Mouse (Mus musculus) neural tube, embryonic 12.5 days (tissue): ENCODE results near the gene Rnf150. TPM values are rescaled to one million over a fixed set of nuclear protein-coding genes. Genes with fewer than 3 reads are reported as not detected.

ENCODE experiments used
- ATAC-seq: fragments of 200-750 bp; cut with Nextera tagmentation; 2 replicates; pipeline ENCODE4 v1.8.0; 2017; ENCODE audit warnings: low read depth, mild to moderate bottlenecking, moderate TSS enrichment, moderate library complexity; ENCODE audit not compliant: low FRiP score
- H3K27ac ChIP-seq: fragments of 300-500 bp; sonication (generic); 2 replicates; pipeline ENCODE4 v1.5.1; 2016
- H3K27me3 ChIP-seq: fragments of 300-500 bp; sonication (generic); replicated peaks from 2 replicates; pipeline ENCODE4 v1.6.1; 2016; ENCODE audit warnings: mild to moderate bottlenecking
- H3K36me3 ChIP-seq: fragments of 300-500 bp; sonication (generic); 2 replicates; pipeline ENCODE4 v1.6.1; 2016; ENCODE audit warnings: mild to moderate bottlenecking
- H3K4me1 ChIP-seq: fragments of 300-500 bp; sonication (generic); 2 replicates; pipeline ENCODE4 v1.6.1; 2016
- H3K4me2 ChIP-seq: fragments of 300-500 bp; sonication (generic); replicated peaks from 2 replicates; pipeline ENCODE4 v1.6.1; 2016; ENCODE audit warnings: mild to moderate bottlenecking
- H3K4me3 ChIP-seq: fragments of 300-500 bp; sonication (generic); 2 replicates; pipeline ENCODE4 v1.5.1; 2016
- H3K9ac ChIP-seq: fragments of 300-500 bp; sonication (generic); 2 replicates; pipeline ENCODE4 v1.6.1; 2016; ENCODE audit warnings: mild to moderate bottlenecking
- H3K9me3 ChIP-seq: fragments of 300-500 bp; sonication (generic); 2 replicates; pipeline ENCODE4 v1.6.1; 2016; ENCODE audit warnings: mild to moderate bottlenecking
- WGBS: fragments of 180-500 bp; shearing (Covaris S2); methylation state at CpG from one replicate; pipeline ENCODE4 v1.1.7; 2016; 5-methylcytosine and 5-hydroxymethylcytosine counted together
- polyA plus RNA-seq: library from polyadenylated mRNA; unstranded; fragments of >200 nt; fragmentation: Nextera tagmentation; extraction: Ambion mirVana; gene quantifications from 2 replicates; pipeline ENCODE4 v1.2.1, GENCODE M21; 2016

The Rnf150 gene
- polyA plus RNA-seq = 2.5 and 2.8 TPM in 2 replicates

DNA sequence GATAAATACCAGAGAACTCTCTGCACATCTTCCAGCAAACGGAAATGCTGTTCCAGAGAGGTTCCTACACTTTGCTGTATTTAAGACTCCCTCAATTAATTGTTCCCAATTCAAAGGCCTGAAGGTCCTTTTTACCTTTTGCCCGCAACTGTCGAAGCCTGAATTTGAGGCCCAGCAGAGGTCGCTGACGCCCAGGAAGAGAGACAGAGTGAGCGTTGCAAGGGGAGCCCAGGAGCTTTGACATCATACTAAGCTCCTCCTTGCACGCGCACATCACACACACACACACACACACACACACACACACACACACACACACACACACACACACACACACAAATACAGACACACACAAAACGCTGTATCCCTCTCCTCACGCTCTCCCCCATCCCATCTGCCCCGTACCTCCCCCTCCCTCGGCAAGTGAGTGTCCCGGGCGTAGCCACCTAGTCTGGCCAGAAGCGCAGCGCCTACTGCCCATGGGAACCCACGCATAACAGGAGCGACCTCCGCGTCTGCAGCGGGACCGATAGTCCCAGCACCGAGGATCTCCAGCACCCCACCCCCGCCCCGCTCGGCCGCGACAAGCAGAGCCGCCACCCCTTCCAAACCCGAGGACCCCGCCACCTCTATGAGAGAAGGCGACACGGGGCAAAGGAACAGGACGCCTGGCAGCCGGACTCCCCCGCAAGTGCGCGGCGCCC lies at the start of gene Rnf150:
Gene Rnf150, plus strand, starts transcription at position 316 of the 704 bp plus-strand sequence.
- peak within 1 kb of the TSS; percentile 82 for H3K4me2 ChIP-seq
- H3K36me3 ChIP-seq = no peaks in the 10 kb centered on the region
- no peak within 1 kb of the TSS for H3K27ac ChIP-seq

DNA sequence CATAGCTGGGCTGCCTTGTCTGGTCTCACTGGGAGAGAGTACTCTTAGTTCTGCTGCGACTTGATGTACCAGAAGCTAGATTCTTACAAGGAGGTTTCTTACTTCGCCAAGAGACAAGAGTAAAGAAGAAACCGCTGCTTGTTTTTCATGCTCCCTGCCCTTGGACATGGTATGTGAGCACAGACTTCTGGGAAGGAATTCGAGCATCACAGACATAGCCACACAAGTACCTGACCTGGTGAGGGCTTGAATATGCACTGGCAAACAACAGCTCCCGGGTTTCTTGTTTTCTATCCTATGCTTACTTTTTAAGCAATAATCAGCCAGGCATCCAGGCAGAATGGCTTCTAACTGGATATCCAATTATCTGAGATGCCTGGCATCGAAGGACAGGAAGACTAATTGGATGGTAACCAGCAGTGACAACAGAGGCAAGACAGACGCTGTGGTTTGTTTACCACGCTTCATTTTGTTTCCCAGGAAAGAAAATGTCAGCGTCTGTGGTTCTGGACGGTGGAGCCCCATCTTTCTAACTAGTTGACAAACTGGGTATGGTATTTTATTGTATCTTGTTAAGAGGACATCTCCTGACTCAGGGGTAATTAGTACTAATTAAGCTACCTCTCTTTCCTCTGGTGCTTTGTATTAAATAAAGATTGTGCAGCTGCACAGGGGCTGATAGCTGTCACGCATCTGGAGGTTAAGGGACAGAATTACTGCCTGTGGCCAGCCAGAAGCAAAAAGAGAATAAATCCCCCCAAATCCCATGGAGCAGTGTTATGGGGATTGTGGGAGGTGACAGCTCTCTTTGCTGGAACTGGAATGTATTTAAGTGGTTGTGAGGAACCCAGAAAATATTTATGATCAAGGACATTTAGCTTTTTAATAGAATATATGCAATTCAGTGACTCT lies 36.8 kb upstream of the Rnf150 start:
- 76% methylated on average over 11 of the region's 11 CpGs for WGBS
- Histone ChIP-seq H3K36me3 (no peaks in the 10 kb centered on the region), H3K4me3 (no peak overlapping the region), H3K4me1 (no peaks in the 10 kb centered on the region), H3K27ac (no peak overlapping the region), H3K4me2 (no peak overlapping the region), H3K27me3 (no peaks in the 10 kb centered on the region), H3K9me3 (no peaks in the 10 kb centered on the region), H3K9ac (no peak overlapping the region)
- ATAC-seq = no peak

More for the DNA sequence above, at the start of gene Rnf150:
- H3K4me1 ChIP-seq = peaks cover 14% of the 10 kb centered on the region
- H3K27me3 ChIP-seq = no peaks in the 10 kb centered on the region
- H3K9me3 ChIP-seq = no peaks in the 10 kb centered on the region
- H3K4me3 ChIP-seq = peak within 1 kb of the TSS; percentile 76
- H3K9ac ChIP-seq = peak within 1 kb of the TSS; percentile 84
- peak; percentile 88 for ATAC-seq
- under 1% methylated on average over 37 of the region's 39 CpGs for WGBS

DNA sequence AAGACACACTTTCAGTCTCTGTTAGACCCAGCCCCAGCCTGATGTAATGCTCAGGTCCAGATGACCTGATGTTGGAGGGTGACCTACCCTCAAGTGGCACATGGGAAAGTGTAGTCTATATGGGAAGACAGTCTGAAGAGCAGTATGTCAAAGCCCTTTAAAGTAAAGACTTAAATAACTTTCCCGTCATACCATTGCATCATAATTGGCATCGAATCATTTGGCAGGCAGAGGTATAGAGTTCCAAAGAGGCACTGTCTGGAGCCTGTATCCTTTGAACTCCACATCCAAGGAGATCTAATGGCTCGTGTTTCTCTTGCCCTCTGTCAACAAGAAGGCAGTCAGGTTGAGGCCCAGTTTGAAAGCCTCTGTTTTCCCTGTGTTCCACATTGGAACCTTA lies 22.7 kb upstream of the Rnf150 start:
- no peaks in the 10 kb centered on the region for H3K36me3 ChIP-seq
- H3K9ac ChIP-seq = no peak overlapping the region
- no peaks in the 10 kb centered on the region for H3K4me1 ChIP-seq
- H3K9me3 ChIP-seq = no peaks in the 10 kb centered on the region
- no peak for ATAC-seq
- no peak overlapping the region for H3K4me3 ChIP-seq
- 79% methylated on average over 3 of the region's 3 CpGs for WGBS
- no peak overlapping the region for H3K4me2 ChIP-seq
- no peaks in the 10 kb centered on the region for H3K27me3 ChIP-seq
- no peak overlapping the region for H3K27ac ChIP-seq

DNA sequence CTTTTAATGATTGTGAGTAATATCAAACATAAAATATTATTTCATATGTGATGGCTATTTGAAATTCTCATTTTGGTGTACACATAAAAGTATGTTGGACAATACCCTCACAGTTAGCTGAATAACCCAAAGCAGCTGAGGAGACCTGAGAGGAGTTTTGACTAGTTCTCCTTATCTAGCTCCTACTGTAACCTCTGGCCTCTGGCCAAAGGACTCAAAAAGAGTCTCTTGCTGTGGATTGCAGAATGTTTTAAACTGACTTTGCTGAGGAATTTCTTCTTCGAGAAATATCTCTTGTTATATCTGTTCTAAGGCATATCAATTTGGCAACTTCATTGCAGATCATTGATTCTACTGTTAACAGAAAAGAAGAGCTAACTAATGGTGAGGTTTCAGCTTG lies 22.2 kb upstream of the Rnf150 start:
- H3K27me3 ChIP-seq = no peaks in the 10 kb centered on the region
- H3K36me3 ChIP-seq = no peaks in the 10 kb centered on the region
- H3K4me2 ChIP-seq = no peak overlapping the region
- no peaks in the 10 kb centered on the region for H3K4me1 ChIP-seq
- H3K9ac ChIP-seq = no peak overlapping the region
- no peaks in the 10 kb centered on the region for H3K9me3 ChIP-seq
- no peak overlapping the region for H3K4me3 ChIP-seq
- ATAC-seq = no peak
- WGBS = 66% methylated on average over 1 of the region's 1 CpGs
- H3K27ac ChIP-seq = no peak overlapping the region

DNA sequence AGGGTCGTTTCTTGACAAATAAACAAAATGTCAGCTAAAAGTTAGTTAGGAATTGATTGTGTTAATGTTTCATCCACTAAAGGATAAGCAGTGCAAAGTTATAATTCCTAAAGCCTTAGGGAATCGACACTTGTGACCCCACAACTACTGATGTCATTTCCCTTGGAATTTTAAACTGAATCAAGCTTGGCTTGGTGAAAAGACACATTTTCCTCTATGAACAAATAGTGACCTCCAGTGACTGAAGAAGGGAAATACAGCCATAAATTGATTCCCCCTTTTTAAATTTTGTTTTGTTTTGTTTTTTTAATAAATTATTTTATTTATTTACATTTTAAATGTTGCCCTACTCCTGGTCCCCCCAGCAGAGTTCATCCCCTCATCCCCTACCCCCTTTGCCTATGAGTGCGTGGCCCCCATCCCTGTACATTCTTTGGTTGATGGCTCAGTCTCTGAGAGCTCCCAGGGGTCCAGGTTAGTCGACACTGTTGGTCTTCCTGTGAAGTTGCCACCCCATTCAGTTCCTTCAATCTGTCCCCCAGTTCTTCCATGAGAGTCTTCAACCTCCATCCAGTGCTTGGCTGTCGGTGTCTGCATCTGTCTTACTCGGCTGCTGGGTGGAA lies 21.5 kb upstream of the Rnf150 start:
- H3K36me3 ChIP-seq = no peaks in the 10 kb centered on the region
- no peak overlapping the region for H3K4me2 ChIP-seq
- no peak; the same call in 1 of the 2 replicates for ATAC-seq
- no peak overlapping the region for H3K4me3 ChIP-seq
- H3K27me3 ChIP-seq = no peaks in the 10 kb centered on the region
- H3K4me1 ChIP-seq = no peaks in the 10 kb centered on the region
- H3K27ac ChIP-seq = no peak overlapping the region
- H3K9ac ChIP-seq = no peak overlapping the region
- H3K9me3 ChIP-seq = no peaks in the 10 kb centered on the region
- WGBS = 58% methylated on average over 6 of the region's 6 CpGs

DNA sequence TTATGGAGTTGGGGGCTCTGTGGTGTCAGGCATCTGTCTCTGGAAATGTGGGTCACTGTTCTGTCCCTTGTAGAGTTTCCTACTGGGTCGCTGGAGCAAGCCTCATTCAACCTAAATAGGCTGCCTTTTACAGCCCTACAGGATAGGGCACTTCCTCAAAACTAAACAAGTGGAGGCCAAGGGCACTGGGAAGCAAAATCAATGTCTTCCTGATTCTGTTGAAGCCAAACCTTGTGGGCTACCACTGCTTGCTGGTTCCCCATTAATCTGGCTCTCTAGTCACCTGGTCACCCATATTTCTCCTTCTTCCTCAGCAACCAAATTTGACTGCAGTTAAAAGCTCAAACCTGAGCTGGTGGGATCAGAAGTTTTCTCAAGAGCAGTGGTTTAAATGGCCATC lies 19.5 kb upstream of the Rnf150 start:
- Histone ChIP-seq H3K27ac (no peak overlapping the region), H3K36me3 (no peaks in the 10 kb centered on the region), H3K4me2 (no peak overlapping the region), H3K4me1 (no peaks in the 10 kb centered on the region), H3K27me3 (no peaks in the 10 kb centered on the region), H3K9me3 (no peaks in the 10 kb centered on the region), H3K4me3 (no peak overlapping the region), H3K9ac (no peak overlapping the region)
- WGBS = 24% methylated on average over 1 of the region's 1 CpGs
- ATAC-seq = no peak

DNA sequence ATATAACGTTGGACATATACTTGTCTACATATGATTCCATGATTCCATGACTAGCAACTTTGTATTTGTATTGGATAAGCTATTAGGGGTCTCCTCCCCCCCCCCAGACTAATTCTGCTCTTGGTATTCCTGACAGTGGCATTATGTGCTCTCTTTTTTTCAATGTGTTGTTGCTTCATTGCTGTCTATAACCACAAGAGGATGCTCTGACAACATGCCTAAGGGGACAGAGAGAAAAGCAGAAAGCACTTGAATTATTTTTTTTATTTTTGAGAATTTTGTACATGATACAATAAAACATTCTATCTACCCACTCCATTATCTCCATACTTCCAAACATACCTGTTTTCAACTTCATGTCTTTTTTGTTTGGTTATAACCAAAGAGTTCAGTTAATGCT lies 18.7 kb upstream of the Rnf150 start:
- no peaks in the 10 kb centered on the region for H3K36me3 ChIP-seq
- no peaks in the 10 kb centered on the region for H3K27me3 ChIP-seq
- no peak for ATAC-seq
- no peak overlapping the region for H3K4me2 ChIP-seq
- no peaks in the 10 kb centered on the region for H3K4me1 ChIP-seq
- H3K27ac ChIP-seq = no peak overlapping the region
- H3K9me3 ChIP-seq = no peaks in the 10 kb centered on the region
- H3K9ac ChIP-seq = no peak overlapping the region
- H3K4me3 ChIP-seq = no peak overlapping the region
- WGBS = 31% methylated on average over 1 of the region's 1 CpGs

DNA sequence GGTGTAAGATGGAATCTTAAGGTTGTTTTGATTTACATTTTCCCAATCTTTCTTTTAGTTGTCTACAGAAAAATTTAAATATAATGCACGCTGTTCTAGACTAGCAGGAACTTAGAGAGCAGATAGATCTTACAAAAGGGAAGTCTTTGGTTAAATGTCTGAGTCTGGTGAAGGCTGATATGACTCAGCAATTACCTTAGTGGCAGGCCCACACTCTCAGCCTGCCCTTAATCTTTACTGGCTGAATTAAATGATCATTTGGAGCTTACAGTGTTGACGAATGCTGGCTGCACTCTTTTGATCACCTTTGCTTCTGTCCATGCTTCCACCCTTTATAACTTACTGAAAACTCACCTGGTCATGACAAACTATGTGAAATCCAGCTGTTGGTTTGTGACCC lies 17.1 kb upstream of the Rnf150 start:
- H3K9ac ChIP-seq = no peak overlapping the region
- ATAC-seq = no peak
- no peaks in the 10 kb centered on the region for H3K9me3 ChIP-seq
- H3K36me3 ChIP-seq = no peaks in the 10 kb centered on the region
- 90% methylated on average over 2 of the region's 2 CpGs for WGBS
- no peaks in the 10 kb centered on the region for H3K27me3 ChIP-seq
- H3K4me3 ChIP-seq = no peak overlapping the region
- H3K4me1 ChIP-seq = no peaks in the 10 kb centered on the region
- no peak overlapping the region for H3K4me2 ChIP-seq
- H3K27ac ChIP-seq = no peak overlapping the region

DNA sequence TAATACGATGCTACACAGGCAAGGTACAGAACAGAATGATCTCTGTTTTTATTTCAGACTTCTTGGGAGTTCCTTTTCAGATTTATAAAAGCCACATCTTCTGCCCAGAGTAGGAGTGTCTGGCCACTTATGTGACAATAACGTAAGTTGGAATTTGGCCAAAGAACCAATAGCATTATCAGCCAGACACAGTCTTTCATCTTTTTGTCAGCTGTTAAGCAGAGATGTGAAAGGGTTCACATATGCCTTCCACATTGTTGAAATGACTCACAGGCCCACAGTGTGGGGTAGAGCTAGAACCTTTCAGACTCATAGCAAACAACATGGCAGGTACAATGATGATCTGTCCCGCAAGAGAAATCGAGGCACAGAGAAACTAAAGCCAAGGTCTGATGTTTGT lies 16.4 kb upstream of the Rnf150 start:
- no peaks in the 10 kb centered on the region for H3K36me3 ChIP-seq
- ATAC-seq = no peak
- no peaks in the 10 kb centered on the region for H3K27me3 ChIP-seq
- no peaks in the 10 kb centered on the region for H3K9me3 ChIP-seq
- H3K4me2 ChIP-seq = no peak overlapping the region
- no peak overlapping the region for H3K9ac ChIP-seq
- H3K4me1 ChIP-seq = no peaks in the 10 kb centered on the region
- WGBS = 82% methylated on average over 4 of the region's 4 CpGs
- H3K4me3 ChIP-seq = no peak overlapping the region
- no peak overlapping the region for H3K27ac ChIP-seq

DNA sequence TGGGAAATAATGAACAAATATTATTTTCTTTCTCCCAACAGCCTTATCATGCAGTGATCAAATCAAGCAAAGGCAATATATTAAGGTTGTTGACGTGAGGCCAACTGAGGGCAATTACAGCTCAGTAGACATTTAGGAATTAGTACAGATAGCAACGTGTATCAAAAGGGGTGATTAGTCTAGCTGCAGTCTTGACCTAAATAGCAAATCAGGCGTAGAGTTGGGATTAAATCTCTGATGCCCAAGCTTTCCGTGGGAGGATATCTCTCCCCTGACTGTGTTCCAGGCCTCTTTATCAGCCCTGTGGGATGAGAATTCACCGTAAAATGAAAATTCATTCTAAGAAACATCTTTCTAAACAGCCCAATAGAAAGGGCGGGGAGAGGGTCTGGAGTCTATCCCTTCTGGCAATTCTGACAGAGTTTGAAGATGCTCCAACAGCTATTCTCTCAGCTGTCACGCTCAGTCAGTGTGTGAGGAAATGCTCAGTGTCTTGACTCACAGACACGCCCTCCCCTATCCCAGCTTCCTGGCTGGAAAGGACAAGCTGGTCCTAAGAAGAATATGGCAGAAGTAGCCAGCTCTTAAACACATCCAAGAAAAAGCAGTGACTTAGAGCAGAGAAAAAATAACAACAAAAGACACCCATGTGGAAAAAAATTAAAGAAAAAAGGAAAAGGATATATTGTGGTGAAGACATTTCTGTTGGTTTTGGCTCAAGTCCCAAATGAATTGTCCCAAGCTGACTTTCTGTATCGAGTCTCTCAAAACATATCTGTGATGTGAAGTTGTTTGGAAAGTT lies 4.4 kb upstream of the Rnf150 start:
- no peak for ATAC-seq
- Histone ChIP-seq H3K9me3 (no peaks in the 10 kb centered on the region), H3K4me1 (no peaks in the 10 kb centered on the region), H3K36me3 (no peaks in the 10 kb centered on the region), H3K27ac (no peak overlapping the region), H3K27me3 (no peaks in the 10 kb centered on the region), H3K4me3 (no peak overlapping the region), H3K4me2 (no peak overlapping the region), H3K9ac (no peak overlapping the region)
- 80% methylated on average over 9 of the region's 9 CpGs for WGBS

DNA sequence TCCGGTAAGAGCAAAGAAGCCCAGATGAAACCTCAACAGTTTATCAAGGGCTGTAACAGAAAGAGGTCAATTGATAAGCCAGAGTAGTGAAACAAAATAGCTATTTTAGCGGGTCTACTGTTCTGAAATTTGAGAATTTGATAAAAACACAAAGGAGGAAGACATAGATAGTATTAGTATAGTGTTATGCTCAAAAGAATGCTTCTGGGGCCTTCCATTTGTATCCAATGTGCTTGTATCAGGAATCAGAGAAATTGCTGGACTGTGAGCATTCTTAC lies 3.9 kb upstream of the Rnf150 start:
- ATAC-seq = no peak
- no peaks in the 10 kb centered on the region for H3K27me3 ChIP-seq
- H3K36me3 ChIP-seq = no peaks in the 10 kb centered on the region
- no peak overlapping the region for H3K9ac ChIP-seq
- H3K4me2 ChIP-seq = no peak overlapping the region
- 81% methylated on average over 2 of the region's 2 CpGs for WGBS
- H3K9me3 ChIP-seq = no peaks in the 10 kb centered on the region
- no peak overlapping the region for H3K4me3 ChIP-seq
- no peaks in the 10 kb centered on the region for H3K4me1 ChIP-seq
- H3K27ac ChIP-seq = no peak overlapping the region
